Mouse (Mus musculus) myocyte (in vitro differentiated cells): ENCODE data around the gene Plk3. TPM values are rescaled to one million over a fixed set of nuclear protein-coding genes. Genes with fewer than 3 reads are reported as not detected.

Source experiments
- H3K27me3 ChIP-seq: one replicate; pipeline ENCODE4 v1.6.1; 2011; ENCODE audit not compliant: control insufficient read depth, insufficient read depth, insufficient read length
- H3K36me3 ChIP-seq: one replicate; pipeline ENCODE4 v1.6.1; 2011; ENCODE audit not compliant: control insufficient read depth, insufficient read depth
- H3K4me2 ChIP-seq: one replicate; pipeline ENCODE4 v1.6.1; 2011; ENCODE audit warnings: low read depth, control low read depth
- H3K4me3 ChIP-seq: one replicate; pipeline ENCODE4 v1.5.1; 2011; ENCODE audit warnings: mild to moderate bottlenecking, control low read depth, moderate library complexity
- H3K79me2 ChIP-seq: one replicate; pipeline ENCODE4 v1.6.1; 2011; ENCODE audit not compliant: control insufficient read depth, insufficient read depth
- H3ac ChIP-seq: one replicate; pipeline ENCODE4 v1.6.1; 2011; ENCODE audit not compliant: control insufficient read depth, insufficient read length
- CEBPB ChIP-seq: IDR thresholded peaks from 2 replicates; pipeline ENCODE4 v1.6.1; 2011; ENCODE audit warnings: mild to moderate bottlenecking, moderate library complexity; ENCODE audit not compliant: poor library complexity, insufficient read depth, severe bottlenecking
- E2F4 ChIP-seq: IDR thresholded peaks from one replicate; pipeline ENCODE4 v1.6.1; 2011; ENCODE audit warnings: mild to moderate bottlenecking, control low read depth, moderate library complexity; ENCODE audit not compliant: insufficient read depth
- MAX ChIP-seq: IDR thresholded peaks from one replicate; pipeline ENCODE4 v1.6.1; 2011; ENCODE audit warnings: low read depth, mild to moderate bottlenecking, control low read depth
- MYOD1 ChIP-seq, 3 experiments: IDR thresholded peaks; one replicate each; pipeline ENCODE4 v1.6.1; 2011; ENCODE audit warnings: control low read depth in 2 of 3, low read depth in 2 of 3, mild to moderate bottlenecking in 2 of 3, moderate library complexity in 1 of 3; ENCODE audit not compliant: insufficient read length in 2 of 3, control insufficient read depth in 1 of 3
- MYOG ChIP-seq, 3 experiments: IDR thresholded peaks; one replicate each; pipeline ENCODE4 v1.6.1; 2011; ENCODE audit warnings: control low read depth in 2 of 3, low read depth in 2 of 3, mild to moderate bottlenecking in 2 of 3; ENCODE audit not compliant: insufficient read length in 2 of 3, control insufficient read depth in 1 of 3, insufficient read depth in 1 of 3
- POLR2A ChIP-seq: IDR thresholded peaks from one replicate; pipeline ENCODE4 v1.6.1; 2011; ENCODE audit warnings: low read depth, mild to moderate bottlenecking, control low read depth, moderate library complexity; ENCODE audit not compliant: insufficient read length
- POLR2AphosphoS2 ChIP-seq: IDR thresholded peaks from one replicate; pipeline ENCODE4 v1.6.1; 2011; ENCODE audit warnings: low read depth, control low read depth; ENCODE audit not compliant: insufficient read length
- REST ChIP-seq: IDR thresholded peaks from one replicate; pipeline ENCODE4 v1.6.1; 2011; ENCODE audit warnings: mild to moderate bottlenecking, control low read depth, moderate library complexity; ENCODE audit not compliant: insufficient read depth, insufficient read length
- SRF ChIP-seq: IDR thresholded peaks from one replicate; pipeline ENCODE4 v1.6.1; 2011; ENCODE audit warnings: low read depth; ENCODE audit not compliant: control insufficient read depth, insufficient read length
- TCF12 ChIP-seq: IDR thresholded peaks from one replicate; pipeline ENCODE4 v1.6.1; 2011; ENCODE audit warnings: mild to moderate bottlenecking, control low read depth; ENCODE audit not compliant: poor library complexity, insufficient read depth, severe bottlenecking
- TCF3 ChIP-seq: IDR thresholded peaks from one replicate; pipeline ENCODE4 v1.6.1; 2011; ENCODE audit warnings: low read depth, control low read depth; ENCODE audit not compliant: insufficient read length
- USF1 ChIP-seq: IDR thresholded peaks from one replicate; pipeline ENCODE4 v1.6.1; 2011; ENCODE audit warnings: low read depth, mild to moderate bottlenecking, control low read depth, moderate library complexity
- polyA plus RNA-seq: library from polyadenylated mRNA; unstranded; fragments of >200 nt; fragmentation: generic; extraction: Trizol; gene quantifications from one replicate; pipeline ENCODE4 v1.2.1, GENCODE M21; 2012; ENCODE audit warnings: missing spikeins

The Plk3 gene
- polyA plus RNA-seq, 1 experiment, result 17.4 TPM

DNA sequence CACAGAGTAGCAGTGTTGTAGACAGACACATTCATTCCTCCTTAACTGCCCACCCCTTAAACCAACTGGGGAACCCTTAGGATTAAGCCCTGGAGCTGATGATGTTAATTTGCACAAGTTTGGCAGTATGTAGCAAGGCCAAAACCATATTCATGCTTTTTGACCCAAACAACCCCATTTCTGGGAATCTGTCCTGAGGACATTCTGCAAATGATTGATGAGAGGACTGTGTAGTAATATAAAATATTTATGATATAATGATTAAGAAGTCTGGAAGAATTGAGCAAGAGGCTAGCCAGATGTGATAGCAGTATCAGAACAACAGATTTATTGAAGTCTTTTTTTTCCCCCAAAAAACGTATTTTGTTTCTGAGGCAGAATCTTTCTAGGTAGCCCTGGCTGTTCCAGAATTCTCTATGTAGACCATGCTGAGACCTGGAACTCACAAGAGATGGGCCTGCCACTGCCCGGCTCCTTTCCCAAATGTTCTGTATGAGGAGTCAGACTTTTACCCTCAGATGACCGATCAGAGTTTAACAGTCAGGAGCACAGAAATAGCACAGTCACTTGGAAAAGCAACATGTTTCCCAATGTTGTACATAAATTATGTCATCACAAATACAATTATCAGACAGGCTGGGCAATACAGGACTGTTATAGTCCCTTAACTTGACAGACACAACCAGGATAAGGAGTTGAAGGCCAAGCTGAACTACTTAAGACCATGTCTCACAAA is 39.0 kb downstream of the Plk3 start:
- Histone ChIP-seq H3K27me3 (peaks cover 7% of the 10 kb centered on the region), H3K4me3 (no peak overlapping the region), H3K4me2 (no peak overlapping the region), H3K79me2 (no peaks in the 10 kb centered on the region), H3ac (no peak overlapping the region), H3K36me3 (no peaks in the 10 kb centered on the region)
- TF ChIP-seq MYOG (IDR thresholded peaks at IDR 0.05; ENCODE audit: control insufficient read depth in 1 of 3, insufficient read depth in 1 of 3, insufficient read length in 2 of 3, low read depth in 2 of 3) (no peak), MYOD1 (IDR thresholded peaks at IDR 0.05; ENCODE audit: control insufficient read depth in 1 of 3, insufficient read length in 2 of 3, low read depth in 2 of 3) (no peak), USF1 (no peak), E2F4 (no peak), MAX (no peak), TCF3 (no peak), REST (no peak), POLR2AphosphoS2 (no peak), POLR2A (no peak), SRF (no peak), TCF12 (no peak), CEBPB (no peak)

DNA sequence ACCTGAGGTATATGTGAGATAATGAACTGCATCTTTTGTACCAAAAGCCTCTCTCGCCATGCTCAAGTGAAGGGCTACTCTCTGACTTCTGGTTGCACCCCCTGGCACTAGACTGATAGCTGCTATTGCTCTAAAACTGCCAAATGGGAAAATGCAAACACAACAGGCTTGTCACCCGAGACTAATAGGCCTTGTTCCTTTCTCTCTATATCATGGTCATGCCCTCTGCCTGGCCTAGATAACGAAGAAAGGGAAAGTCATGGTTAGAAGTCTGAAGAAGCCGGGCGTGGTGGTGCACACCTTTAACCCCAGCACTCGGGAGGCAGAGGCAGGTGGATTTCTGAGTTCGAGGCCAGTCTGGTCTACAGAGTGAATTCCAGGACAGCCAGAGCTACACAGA is 43.2 kb downstream of the Plk3 start:
- Histone ChIP-seq H3ac (no peak overlapping the region), H3K36me3 (peaks cover 15% of the 10 kb centered on the region), H3K27me3 (no peaks in the 10 kb centered on the region), H3K4me2 (no peak overlapping the region), H3K4me3 (no peak overlapping the region), H3K79me2 (no peaks in the 10 kb centered on the region)
- TF ChIP-seq TCF12 (no peak), POLR2A (no peak), CEBPB (no peak), MYOD1 (IDR thresholded peaks at IDR 0.05; ENCODE audit: control insufficient read depth in 1 of 3, insufficient read length in 2 of 3, low read depth in 2 of 3) (no peak), USF1 (no peak), MYOG (IDR thresholded peaks at IDR 0.05; ENCODE audit: control insufficient read depth in 1 of 3, insufficient read depth in 1 of 3, insufficient read length in 2 of 3, low read depth in 2 of 3) (no peak), TCF3 (no peak), POLR2AphosphoS2 (no peak), MAX (no peak), E2F4 (no peak), REST (no peak)

DNA sequence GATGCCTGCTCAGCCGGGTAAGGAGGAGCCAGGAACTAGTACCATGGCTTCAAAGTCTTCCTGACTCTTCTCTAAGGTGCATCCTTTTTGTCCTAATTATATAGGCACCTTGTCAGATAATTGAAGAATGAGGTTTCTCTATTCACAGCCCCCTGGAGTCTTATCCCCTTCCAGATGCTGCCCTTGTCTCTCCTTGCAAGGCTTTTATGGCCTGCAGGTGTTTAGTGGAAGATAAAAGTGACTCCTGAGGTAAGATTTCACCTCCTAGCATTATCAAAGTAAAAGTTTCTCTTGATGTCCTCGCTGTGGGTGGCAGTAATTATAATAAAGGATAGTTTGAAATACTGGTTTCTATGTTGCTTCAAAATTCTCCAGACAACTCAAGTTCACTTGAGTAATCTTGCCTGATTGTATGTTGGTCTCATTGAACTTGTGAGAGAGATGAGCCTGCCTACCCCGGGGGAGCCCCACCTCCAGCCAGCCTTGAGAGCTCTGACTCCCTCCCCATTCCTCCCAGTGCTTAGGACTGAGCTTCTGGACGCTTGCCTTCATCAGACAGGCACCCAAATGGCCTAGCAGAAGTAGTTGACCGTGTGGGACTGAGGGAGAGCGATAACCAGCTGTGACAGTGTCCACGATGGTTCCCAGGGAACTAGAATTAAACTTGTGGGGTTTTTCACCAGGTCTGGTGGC is 45.7 kb downstream of the Plk3 start:
- H3K4me3 ChIP-seq, result no peak overlapping the region
- H3K79me2 ChIP-seq, result no peaks in the 10 kb centered on the region
- H3K4me2 ChIP-seq, result no peak overlapping the region
- no peaks in the 10 kb centered on the region for H3K27me3 ChIP-seq
- peaks cover 19% of the 10 kb centered on the region for H3K36me3 ChIP-seq
- TF ChIP-seq MYOD1 (IDR thresholded peaks at IDR 0.05; ENCODE audit: control insufficient read depth in 1 of 3, insufficient read length in 2 of 3, low read depth in 2 of 3) (no peak), REST (no peak), E2F4 (no peak), MAX (no peak), POLR2AphosphoS2 (no peak), USF1 (no peak), SRF (no peak), TCF12 (no peak), MYOG (IDR thresholded peaks at IDR 0.05; ENCODE audit: control insufficient read depth in 1 of 3, insufficient read depth in 1 of 3, insufficient read length in 2 of 3, low read depth in 2 of 3) (no peak), POLR2A (no peak), CEBPB (no peak), TCF3 (no peak)
- H3ac ChIP-seq, result no peak overlapping the region

Other genes starting within 250 kb of the Plk3 start
- 69.6 TPM for gene Urod, start 139.6 kb downstream of the Plk3 start, polyA plus RNA-seq
- 28.7 TPM for gene Hectd3, start 138.6 kb downstream of the Plk3 start, polyA plus RNA-seq
- gene Eif2b3, start 114.6 kb downstream of the Plk3 start, polyA plus RNA-seq, result 36.3 TPM
- gene Ptch2, start 37.9 kb downstream of the Plk3 start, polyA plus RNA-seq, result 0.02 TPM
- 20.2 TPM for gene Btbd19, start 8.2 kb downstream of the Plk3 start, polyA plus RNA-seq
- 0.18 TPM for gene Tctex1d4, start 7.2 kb downstream of the Plk3 start, polyA plus RNA-seq
- gene Rps8, start 22.3 kb upstream of the Plk3 start, polyA plus RNA-seq, result 3,907 TPM
- gene Kif2c, start 48.7 kb upstream of the Plk3 start, polyA plus RNA-seq, result 18.5 TPM
- gene Tmem53, start 118.0 kb upstream of the Plk3 start, polyA plus RNA-seq, result 12.7 TPM
- gene Armh1, start 118.2 kb upstream of the Plk3 start, polyA plus RNA-seq, result not detected